ENCODE assay signal across 8 mouse cellular contexts in the genomic region with DNA sequence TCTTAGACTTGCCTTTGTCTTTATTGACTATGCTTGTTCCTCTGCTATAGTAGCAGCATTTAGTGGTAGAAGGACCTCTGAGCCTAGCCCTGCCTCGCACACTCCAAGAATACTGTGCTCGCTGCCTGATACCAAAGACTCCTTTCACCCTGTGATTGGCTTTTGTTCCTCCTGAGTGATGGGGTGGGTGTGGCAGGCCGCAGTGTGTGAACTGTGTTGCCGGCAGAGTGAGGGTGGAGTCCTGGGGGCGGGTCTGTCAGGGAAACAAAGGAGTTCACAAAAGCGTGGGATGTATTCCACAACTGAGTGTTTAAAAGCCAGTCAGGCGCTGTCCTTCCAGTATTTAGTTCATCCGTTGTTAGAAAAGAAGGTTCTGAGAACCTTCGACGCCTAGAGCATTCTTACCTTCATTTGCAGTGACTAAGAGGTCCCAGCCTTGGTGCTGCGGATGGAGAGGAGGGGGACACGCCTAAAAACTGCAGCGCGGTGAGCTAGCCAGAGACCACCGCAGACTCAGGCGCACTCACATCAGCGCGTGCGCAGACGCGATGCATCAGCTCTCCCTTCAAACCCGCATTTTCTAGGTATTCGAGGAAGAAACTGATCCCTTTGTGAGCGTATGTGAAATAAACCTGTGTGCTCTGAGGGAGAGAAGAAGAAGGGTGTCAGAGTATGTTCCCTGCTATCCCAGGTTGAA. TPM values are rescaled to one million over a fixed set of nuclear protein-coding genes. Genes with fewer than 3 reads are reported as not detected.
A peak's percentile ranks its signal among the peaks of the same experiment; 100 is the strongest.
DNase-seq lines count a peak whose midpoint lies in the region; ATAC-seq lines count a peak whose summit lies in the region.

No protein-coding gene starts in this region.

- WGBS in forebrain, embryonic 11.5 days: under 1% methylated on average over 24 of the region's 24 CpGs
- WGBS in hindbrain, embryonic 10.5 days: under 1% methylated on average over 24 of the region's 24 CpGs
- under 1% methylated on average over 24 of the region's 24 CpGs for WGBS in midbrain, embryonic 14.5 days

- H3K4me3 ChIP-seq in forebrain, embryonic 11.5 days (ENCODE audit: low read depth, low read length): peak overlapping the region; percentile 93
- peak overlapping the region; percentile 90 for H3K4me3 ChIP-seq in hindbrain, embryonic 10.5 days
- H3K4me3 ChIP-seq in midbrain, embryonic 14.5 days (replicated peaks; ENCODE audit: low read depth, low read length): peak overlapping the region; percentile 93

- H3K9me3 ChIP-seq in forebrain, embryonic 11.5 days (ENCODE audit: control insufficient read depth, low read length): no peaks in the 10 kb centered on the region
- no peaks in the 10 kb centered on the region for H3K9me3 ChIP-seq in hindbrain, embryonic 10.5 days
- no peaks in the 10 kb centered on the region for H3K9me3 ChIP-seq in midbrain, embryonic 14.5 days (ENCODE audit: control insufficient read depth, low read length)

- ATAC-seq in forebrain, embryonic 11.5 days (replicated peaks; ENCODE audit: low FRiP score): peak; percentile 69
- ATAC-seq in midbrain, embryonic 14.5 days (ENCODE audit: low FRiP score, low TSS enrichment): peak; percentile 59

- DNase-seq in cerebellum, postnatal 10 days: peak; percentile 83 to 87
- no peak for DNase-seq in cerebellum, adult 9-10 months
- DNase-seq in MN1 (ENCODE audit: low spot score) (peak; percentile 85), liver (peak; percentile 53)
- peak; percentile 93 for DNase-seq in forebrain, embryonic 11.5 days (ENCODE audit: low spot score)
- peak; percentile 90 for DNase-seq in hindbrain, embryonic 10.5 days (ENCODE audit: low spot score)
- DNase-seq in midbrain, embryonic 14.5 days: peak; percentile 93
- DNase-seq in thymus, postnatal 4 days: peak; percentile 75

- peak overlapping the region; percentile 100 for H3K27ac ChIP-seq in forebrain, embryonic 11.5 days (ENCODE audit: low read depth, low read length)
- H3K27ac ChIP-seq in hindbrain, embryonic 10.5 days: peak overlapping the region; percentile 98
- peak overlapping the region; percentile 98 for H3K27ac ChIP-seq in midbrain, embryonic 14.5 days (replicated peaks; ENCODE audit: low read depth, low read length)

- H3K36me3 ChIP-seq in forebrain, embryonic 11.5 days (ENCODE audit: control insufficient read depth, insufficient read depth, low read length): peaks cover 6% of the 10 kb centered on the region; the same call in 1 of the 2 replicates
- H3K36me3 ChIP-seq in hindbrain, embryonic 10.5 days: peaks cover 28% of the 10 kb centered on the region
- H3K36me3 ChIP-seq in midbrain, embryonic 14.5 days (ENCODE audit: control insufficient read depth, insufficient read depth, low read length): peaks cover 20% of the 10 kb centered on the region

- H3K4me2 ChIP-seq in forebrain, embryonic 11.5 days (ENCODE audit: low read depth, low read length, severe bottlenecking): peak overlapping the region; percentile 80
- H3K4me2 ChIP-seq in midbrain, embryonic 14.5 days (ENCODE audit: low read length): peak overlapping the region; percentile 88

- H3K27me3 ChIP-seq in forebrain, embryonic 11.5 days (ENCODE audit: control insufficient read depth, insufficient read depth, low read length): no peaks in the 10 kb centered on the region
- no peaks in the 10 kb centered on the region for H3K27me3 ChIP-seq in hindbrain, embryonic 10.5 days (ENCODE audit: insufficient read depth, poor library complexity, severe bottlenecking)
- H3K27me3 ChIP-seq in midbrain, embryonic 14.5 days (ENCODE audit: control insufficient read depth, insufficient read depth, low read length): no peaks in the 10 kb centered on the region

- peak overlapping the region; percentile 94 for H3K9ac ChIP-seq in forebrain, embryonic 11.5 days (ENCODE audit: low read length)
- H3K9ac ChIP-seq in midbrain, embryonic 14.5 days (replicated peaks; ENCODE audit: low read length): peak overlapping the region; percentile 76

- peaks cover 14% of the 10 kb centered on the region for H3K4me1 ChIP-seq in forebrain, embryonic 11.5 days (replicated peaks; ENCODE audit: control insufficient read depth, insufficient read depth, low read length)
- H3K4me1 ChIP-seq in hindbrain, embryonic 10.5 days (replicated peaks): peaks cover 63% of the 10 kb centered on the region
- H3K4me1 ChIP-seq in midbrain, embryonic 14.5 days (ENCODE audit: control insufficient read depth, insufficient read depth, low read length): peaks cover 24% of the 10 kb centered on the region

RNA-seq across cellular contexts. Expression of a gene that starts 0.9 kb away (rescaled TPM):
- polyA plus RNA-seq in forebrain, embryonic 11.5 days (2014; fragmentation: Nextera tagmentation; extraction: Ambion mirVana): 232 and 287 TPM in 2 replicates
- polyA plus RNA-seq in hindbrain, embryonic 10.5 days (2016; fragmentation: Nextera tagmentation; extraction: Ambion mirVana): 187 and 370 TPM in 2 replicates
- 758 and 1,005 TPM in 2 replicates for polyA plus RNA-seq in midbrain, embryonic 14.5 days (2014; fragmentation: Nextera tagmentation; extraction: Ambion mirVana)

RNA-seq across cellular contexts. Expression of a gene that starts 31.6 kb away (rescaled TPM):
- polyA plus RNA-seq in forebrain, embryonic 11.5 days (2014; fragmentation: Nextera tagmentation; extraction: Ambion mirVana): 114 and 123 TPM in 2 replicates
- polyA plus RNA-seq in hindbrain, embryonic 10.5 days (2016; fragmentation: Nextera tagmentation; extraction: Ambion mirVana): 115 and 116 TPM in 2 replicates
- 79.2 and 96.7 TPM in 2 replicates for polyA plus RNA-seq in midbrain, embryonic 14.5 days (2014; fragmentation: Nextera tagmentation; extraction: Ambion mirVana)

RNA-seq across cellular contexts. Expression of a gene that starts 53.4 kb away (rescaled TPM):
- 185 and 229 TPM in 2 replicates for polyA plus RNA-seq in forebrain, embryonic 11.5 days (2014; fragmentation: Nextera tagmentation; extraction: Ambion mirVana)
- 202 and 435 TPM in 2 replicates for polyA plus RNA-seq in hindbrain, embryonic 10.5 days (2016; fragmentation: Nextera tagmentation; extraction: Ambion mirVana)
- polyA plus RNA-seq in midbrain, embryonic 14.5 days (2014; fragmentation: Nextera tagmentation; extraction: Ambion mirVana): 2,201 and 2,712 TPM in 2 replicates
